Mouse (Mus musculus): ENCODE measurements around the gene Cd2ap.
"Not testable (repeated sequence)": the region's sequence is repeated elsewhere in the genome, so short reads cannot be mapped to it uniquely, and the experiment has no call there.

Cd2ap gene

GRCm38 (mm10) chr17:42876001-42876903, at the start of gene Cd2ap:
Gene Cd2ap (minus strand): TSS chr17:42876665.
- peak; percentile 95 for DNase-seq

GRCm38 (mm10) chr17:42924731-42925130, 48.3 kb upstream of the Cd2ap start:
- no peak for DNase-seq

GRCm38 (mm10) chr17:42918810-42919209, 42.3 kb upstream of the Cd2ap start:
- no peak for DNase-seq

DNA sequence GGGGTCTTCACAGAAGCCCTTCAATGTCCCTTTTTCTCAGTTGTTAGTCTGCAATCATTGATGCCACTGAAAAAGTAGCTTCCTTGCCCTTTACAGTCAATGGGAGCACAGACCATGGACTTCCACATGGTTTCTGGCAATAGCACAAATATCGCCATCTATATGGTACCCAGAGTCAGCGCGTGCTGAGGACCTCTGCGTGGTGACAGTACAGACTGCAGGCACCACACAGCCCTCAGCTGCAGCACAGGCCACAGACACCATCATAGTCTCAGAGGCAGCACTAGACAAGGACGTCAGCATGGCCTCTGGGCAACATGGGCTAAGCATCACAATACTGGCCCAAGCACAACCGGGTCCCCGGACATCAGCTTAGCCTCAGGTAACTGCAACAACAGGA, 38.3 kb upstream of the Cd2ap start:
- no peak for DNase-seq

GRCm38 (mm10) chr17:42912193-42912592, 35.7 kb upstream of the Cd2ap start:
- DNase-seq = no peak

- no peak for DNase-seq
Measured at GRCm38 (mm10) chr17:42910476-42910875, 34.0 kb upstream of the Cd2ap start.

DNA sequence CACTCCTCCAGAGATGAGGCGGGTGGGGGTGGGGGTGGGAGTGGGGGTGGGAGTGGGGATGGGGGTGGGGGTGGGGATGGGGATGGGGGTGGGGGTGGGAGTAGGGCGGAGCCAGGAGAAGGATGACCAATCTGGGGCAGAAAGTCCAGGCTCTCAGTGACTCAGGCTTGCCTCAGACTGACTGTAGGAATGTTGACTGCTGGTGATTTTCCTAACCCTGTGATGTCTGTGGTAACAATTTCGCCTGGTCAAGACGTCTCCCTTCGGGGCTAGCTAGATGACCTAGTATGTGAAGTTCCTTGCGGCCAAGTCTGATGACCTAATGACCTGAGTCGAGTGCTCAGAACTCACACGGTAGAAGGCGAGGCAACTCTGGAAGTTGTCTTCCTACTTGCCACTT, 32.9 kb upstream of the Cd2ap start:
- no peak for DNase-seq

DNA sequence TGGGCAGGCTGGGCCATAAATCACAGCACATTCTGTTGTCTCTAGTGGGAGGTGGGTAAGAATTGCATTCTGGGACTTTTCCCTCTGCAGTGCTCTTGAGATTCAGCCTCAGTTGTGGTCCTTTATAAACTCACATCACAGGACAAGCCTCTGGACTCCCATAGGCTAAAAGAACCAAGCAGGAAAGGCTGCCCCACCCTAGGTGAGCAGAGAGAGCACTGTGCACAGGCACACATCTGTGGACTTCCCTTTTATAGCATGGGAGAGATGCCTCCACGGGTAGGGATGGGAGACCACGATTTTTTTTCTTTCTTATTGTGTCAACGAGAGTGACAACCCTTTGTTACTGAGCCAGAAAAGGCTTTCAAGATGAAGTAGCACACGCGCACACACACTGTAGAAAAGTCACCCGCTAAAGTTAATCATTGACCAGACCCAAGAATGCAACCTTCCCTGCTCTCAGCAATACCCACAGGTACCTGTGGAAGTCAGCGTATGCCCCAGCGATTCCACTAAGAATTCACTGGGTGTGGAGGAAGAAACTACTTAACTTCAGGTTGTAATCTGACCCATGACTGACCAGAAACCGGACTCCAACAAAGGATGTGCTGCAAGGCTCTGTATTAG, 32.4 kb upstream of the Cd2ap start:
- DNase-seq = no peak

GRCm38 (mm10) chr17:42908136-42908535, 31.7 kb upstream of the Cd2ap start:
- no peak for DNase-seq

- not testable (repeated sequence) for DNase-seq
Measured at GRCm38 (mm10) chr17:42906456-42906855, 30.0 kb upstream of the Cd2ap start.

DNA sequence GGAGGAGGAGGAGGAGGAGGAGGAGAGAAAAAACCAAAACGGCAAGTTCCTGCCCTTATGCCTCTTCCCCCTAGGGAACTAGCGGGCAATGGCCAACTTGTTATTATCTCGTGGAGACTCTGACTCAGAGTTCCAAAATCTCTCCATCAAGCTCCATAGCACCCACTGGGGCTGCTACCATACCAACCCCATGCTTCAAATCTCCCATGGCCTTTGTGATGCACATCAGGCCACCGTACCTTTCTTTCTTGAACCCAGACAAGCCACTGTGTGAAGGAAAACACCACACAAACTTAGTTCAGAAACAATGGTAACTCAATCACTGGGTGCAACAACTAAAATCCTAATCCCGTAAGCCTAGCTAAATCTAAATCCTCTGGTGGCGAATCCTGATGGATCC, 29.5 kb upstream of the Cd2ap start:
- DNase-seq = no peak

DNA sequence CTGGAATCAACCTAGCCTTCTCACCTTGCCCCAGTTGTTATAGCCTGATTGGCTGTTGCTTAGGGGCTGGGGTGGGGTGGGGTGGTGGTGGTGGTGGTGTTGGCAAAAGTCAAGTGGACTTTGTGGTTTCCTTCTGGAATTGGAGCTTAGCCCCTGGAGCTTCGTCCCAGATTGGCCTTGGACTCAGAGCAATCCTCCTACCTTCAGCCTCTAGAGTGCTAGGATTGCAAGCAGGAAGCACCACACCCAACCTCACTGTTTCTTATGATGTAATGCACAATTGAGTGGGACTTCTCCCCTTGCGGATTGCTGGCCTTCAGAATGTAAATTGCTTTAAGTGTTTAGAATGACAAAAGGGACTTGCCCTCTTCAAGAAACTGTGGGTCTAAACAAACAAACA, 24.3 kb upstream of the Cd2ap start:
- no peak for DNase-seq

- DNase-seq = no peak
Measured at GRCm38 (mm10) chr17:42887282-42887707, 10.8 kb upstream of the Cd2ap start.

- no peak for DNase-seq
Measured at GRCm38 (mm10) chr17:42885091-42885501, 8.6 kb upstream of the Cd2ap start.

DNA sequence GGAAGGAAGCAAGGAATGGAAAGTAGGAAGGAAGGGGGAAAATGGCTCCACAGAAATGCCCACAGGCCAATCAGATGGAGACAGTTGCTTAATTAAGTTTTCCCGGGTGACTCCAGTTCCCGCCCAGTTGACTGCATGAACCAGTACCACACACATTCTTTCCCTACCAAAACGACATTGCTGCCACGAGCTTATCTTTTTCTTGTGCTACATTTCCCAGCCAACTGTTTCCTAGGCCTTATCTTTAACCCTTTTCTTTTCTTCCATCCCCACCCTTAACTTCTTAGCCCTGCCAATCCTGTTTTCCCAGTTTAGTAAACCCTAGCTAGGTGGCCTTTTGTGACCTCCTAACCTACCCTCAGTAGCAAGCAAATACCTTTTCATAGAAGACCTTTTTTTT, 7.9 kb upstream of the Cd2ap start:
- no peak for DNase-seq

DNA sequence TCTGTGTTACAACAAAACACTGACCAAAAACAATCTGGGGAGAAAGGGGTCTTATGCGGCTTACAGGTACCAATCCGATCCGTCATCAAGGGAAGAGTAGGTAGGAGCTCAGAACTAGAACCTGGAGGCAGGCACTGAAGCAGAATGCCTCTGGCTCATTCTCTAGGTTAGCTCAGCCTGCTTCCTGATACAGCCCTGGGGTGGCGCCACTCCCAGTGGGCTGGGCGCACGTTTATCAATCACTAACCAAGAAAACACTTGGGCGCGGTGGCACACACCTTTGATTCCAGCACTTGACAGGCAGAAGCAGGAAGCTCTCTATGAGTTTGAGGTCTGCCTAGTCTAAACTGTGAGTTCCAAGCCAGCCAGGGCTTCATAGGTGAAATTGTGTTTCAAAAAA, 7.3 kb upstream of the Cd2ap start:
- DNase-seq = no peak

- DNase-seq = no peak
Measured at GRCm38 (mm10) chr17:42883315-42883714, 6.8 kb upstream of the Cd2ap start.

GRCm38 (mm10) chr17:42882873-42883272, 6.4 kb upstream of the Cd2ap start:
- no peak for DNase-seq

- DNase-seq = no peak
Measured at GRCm38 (mm10) chr17:42876904-42877425, 500 bp upstream of the Cd2ap start.

DNA sequence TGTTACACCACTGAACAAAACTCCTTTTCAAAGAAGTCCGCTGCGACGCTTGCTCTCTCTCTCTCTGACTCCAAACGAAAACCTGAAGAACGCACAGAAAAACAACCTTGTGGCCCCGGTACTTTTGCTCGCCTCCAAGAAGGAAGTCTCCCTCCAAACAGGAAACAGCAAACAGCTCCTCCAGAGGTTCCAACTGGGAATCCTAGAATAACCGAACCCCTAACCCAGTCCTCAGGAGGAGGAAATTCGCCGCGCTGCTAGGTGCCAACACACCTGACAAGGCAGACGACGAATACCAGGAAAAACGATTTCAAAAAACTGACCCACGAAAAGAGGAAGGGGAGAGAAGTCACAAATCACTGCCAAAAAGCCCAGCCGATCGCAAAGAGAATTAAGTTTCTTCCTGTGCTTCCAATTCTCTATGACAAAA, 879 bp downstream of the Cd2ap start:
- DNase-seq = peak; percentile 23

- no peak for DNase-seq
Measured at GRCm38 (mm10) chr17:42875015-42875414, 1.4 kb downstream of the Cd2ap start.

- DNase-seq = no peak
Measured at GRCm38 (mm10) chr17:42870465-42870864, 6.0 kb downstream of the Cd2ap start.

DNA sequence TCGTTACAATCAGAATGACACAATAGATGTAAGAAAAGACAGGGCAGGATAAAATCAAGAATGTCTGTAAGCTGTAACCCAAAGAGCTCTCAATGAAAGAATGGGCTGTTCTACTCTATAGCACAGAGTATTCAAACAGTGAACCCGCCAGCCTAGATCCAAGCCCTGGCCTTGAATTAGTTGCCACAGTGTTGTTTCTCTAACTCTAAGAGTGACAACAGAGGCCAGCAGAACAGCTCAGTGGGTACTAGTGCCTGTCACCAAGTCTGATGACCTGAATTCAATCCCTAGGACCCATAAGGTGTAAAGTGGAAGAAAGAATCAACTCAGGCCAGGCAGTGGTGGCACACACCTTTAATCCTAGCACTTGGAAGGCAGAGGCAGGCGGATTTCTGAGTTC, 13.3 kb downstream of the Cd2ap start:
- DNase-seq = no peak

DNA sequence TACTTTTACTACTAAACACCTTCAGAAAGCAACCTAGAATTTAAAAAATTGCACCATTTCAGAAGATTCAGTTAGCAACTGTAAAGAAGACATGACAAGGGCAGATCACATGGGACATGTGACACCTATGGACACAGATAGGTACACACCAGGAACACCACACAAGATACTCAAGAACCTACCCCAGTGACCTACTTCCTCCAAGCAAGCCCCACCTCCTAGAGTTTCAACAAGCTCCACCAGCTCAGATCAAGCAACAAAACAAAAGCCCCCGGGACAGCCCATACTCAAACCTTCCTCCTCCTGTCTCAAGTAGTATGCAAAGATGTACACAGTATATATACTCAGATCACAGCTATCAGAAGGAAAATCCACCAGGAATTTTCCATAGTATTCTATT, 16.1 kb downstream of the Cd2ap start:
- DNase-seq = no peak

Data from cerebellum, adult 11 months (tissue).